Mouse (Mus musculus) thymus, postnatal 0 days (tissue): ENCODE measurements around the gene Erh. TPM values are rescaled to one million over a fixed set of nuclear protein-coding genes. Genes with fewer than 3 reads are reported as not detected.

Experiments used
- DNase-seq: peaks from one replicate; pipeline ENCODE4 v3.0.0-alpha.2; 2015; ENCODE audit warnings: low spot score
- polyA plus RNA-seq: library from polyadenylated mRNA; unstranded; fragments of >200 nt; fragmentation: Nextera tagmentation; extraction: Ambion mirVana; gene quantifications from 2 replicates; pipeline ENCODE4 v1.2.1, GENCODE M21; 2015

Erh gene
- polyA plus RNA-seq = 245 and 278 TPM in 2 replicates

DNA sequence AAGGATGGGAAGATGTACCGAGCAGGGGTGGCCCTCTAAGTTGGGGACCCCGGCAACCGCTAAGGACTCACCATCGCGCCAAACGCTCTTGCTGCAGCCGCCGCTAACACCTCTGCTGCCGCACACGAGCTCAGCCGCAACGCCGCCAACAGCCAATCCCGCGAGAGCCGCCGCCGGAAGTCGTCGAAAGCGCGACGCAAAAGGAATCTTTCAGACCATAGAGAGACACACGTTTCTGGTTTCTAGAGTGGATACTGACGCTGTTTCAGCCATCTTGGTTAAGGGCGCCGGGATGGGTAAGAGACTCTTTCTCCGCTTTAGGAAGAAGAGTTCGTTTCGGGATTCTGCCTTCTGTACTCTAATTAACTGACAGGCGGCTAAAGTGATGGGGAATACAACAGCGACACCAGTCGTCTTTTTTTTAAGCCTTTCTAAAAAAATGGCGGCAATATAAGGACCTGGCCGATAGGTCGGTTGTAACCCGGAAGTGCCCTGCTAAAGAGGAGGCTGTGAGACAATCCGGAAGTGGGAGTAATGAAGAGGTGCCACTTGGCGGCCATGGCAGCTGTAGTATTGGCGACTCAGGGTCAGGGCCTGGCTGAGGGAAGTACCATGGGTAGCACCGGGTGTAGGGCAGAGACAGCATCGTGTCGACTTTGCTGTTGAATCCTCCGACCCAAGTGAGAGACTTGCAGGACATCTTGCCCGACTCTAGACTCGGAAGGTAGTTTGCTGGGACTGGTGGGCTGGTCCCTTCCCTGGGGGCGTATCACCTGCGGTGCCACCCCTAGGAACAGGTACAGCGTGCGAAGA, at the start of gene Erh, which contains the start of gene Slc39a9:
Gene Erh (minus strand): TSS at position 649 of the 813 bp plus-strand sequence.
Gene Slc39a9 (plus strand): TSS at position 191 of the 813 bp plus-strand sequence.
- DNase-seq = peak; percentile 96

DNA sequence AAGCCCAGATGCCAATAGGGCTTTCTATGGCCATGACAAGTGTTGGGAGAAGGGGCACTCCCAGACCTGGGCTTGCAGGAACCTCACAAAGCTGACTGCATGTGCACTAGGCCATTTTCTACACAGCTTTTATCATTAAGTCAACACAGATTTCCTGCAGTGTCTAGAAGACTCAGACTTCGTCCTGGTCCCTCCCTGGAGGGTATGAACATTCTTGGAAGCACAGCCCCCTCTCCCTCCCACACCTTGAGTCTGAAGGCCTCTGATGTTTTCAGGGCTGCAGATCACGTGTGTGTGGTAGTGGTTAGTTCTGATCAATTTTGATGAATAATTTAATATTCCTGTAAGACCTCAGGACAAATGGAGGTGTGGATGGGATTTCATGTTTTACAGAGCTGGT, 49.6 kb upstream of the Erh start:
- DNase-seq = no peak

DNA sequence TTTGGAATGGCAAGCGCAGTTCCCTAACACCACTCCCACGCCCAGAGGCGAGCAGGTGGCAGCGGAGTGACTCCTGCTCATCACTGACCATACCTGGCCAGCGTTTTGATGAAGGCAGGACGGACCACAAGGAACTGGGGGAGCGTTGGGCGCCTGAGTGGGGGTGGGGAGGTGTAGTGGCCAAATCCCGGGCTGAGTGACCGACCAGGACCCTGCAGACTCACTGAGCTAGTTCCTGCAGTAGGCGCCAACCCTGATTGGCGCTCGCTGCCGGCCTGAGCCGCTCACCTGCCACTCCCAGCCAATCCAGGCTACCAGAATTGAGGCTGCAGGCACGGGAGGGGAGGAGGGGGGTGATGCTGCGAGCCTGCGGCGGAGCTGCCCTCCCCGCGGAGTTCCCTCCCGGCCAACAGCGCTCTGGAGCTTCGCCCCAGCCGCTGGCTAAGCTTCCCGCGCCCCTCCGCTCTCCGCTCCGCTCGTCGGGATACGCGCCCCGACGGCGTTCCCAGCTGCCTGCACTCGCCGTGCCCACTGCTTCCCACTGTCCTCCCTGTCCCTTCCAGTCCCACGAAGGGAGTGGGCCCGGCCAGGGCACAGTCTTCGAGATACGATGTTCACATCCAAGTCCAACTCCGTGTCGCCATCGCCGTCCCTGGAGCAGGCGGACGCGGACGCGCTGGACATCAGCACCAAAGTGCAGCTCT, 48.3 kb upstream of the Erh start, which contains the start of gene Plekhd1:
Gene Plekhd1 (plus strand): TSS at position 323 of the 704 bp plus-strand sequence.
- no peak for DNase-seq

DNA sequence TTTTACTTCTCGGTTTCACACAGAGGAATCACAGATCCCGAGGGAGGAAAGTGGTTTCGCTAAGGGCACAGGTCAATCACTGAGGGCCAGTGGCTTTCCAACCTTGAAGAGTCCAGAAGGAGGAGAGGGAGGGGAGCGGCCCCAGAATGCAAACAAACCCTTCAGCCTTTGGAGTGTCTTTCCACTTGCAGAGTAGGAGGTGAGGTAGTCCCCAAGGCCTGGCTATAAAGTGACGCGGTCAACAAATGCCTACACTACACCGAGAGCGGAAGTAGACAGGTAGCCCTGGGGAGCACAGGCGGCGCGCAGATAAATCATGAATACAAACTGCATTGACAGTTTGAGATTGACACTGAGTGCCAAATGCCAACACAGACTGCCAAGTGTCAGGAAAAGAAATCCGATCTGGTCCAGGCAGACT, 47.5 kb upstream of the Erh start:
- no peak for DNase-seq

DNA sequence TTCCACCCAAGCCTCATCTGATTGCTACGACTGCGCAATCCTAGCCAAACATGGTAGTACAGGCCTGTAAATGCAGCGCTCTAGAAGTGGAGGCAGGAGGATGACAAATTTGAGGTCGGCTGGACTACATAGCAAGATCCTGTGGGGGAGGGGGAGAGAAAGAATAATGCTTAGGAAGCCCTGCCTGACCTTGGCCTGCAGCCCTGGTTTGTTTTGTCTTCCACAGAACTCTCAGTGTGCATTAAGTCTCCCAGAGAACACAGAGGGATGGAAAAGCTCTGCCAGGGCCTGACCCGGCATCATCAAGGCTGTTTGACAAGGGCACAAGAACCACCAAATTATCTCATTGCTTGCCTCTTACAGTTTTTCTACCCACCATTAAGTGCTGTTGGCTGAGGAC, 45.6 kb upstream of the Erh start:
- DNase-seq = no peak

DNA sequence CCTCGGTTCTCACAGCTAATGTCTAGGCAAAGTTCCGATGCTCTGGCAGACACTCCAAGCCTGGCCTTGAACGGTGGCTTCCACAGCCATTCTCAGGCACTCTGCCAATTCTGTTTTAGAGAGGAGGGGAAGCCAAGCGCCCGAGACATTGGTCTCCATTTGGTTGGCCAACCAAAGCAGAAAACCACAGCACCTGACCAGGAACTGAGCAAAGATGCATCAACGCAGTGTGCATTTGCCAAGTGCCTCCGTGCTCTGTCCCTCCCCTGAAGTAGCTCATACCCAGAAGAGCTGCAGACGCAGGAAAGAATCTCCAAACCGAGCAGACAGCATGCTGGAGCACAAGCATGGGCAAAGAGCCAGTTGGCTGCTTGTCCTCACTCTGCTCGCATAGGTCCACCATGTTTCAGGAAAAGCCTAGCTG, 43.7 kb upstream of the Erh start:
- DNase-seq = no peak

DNA sequence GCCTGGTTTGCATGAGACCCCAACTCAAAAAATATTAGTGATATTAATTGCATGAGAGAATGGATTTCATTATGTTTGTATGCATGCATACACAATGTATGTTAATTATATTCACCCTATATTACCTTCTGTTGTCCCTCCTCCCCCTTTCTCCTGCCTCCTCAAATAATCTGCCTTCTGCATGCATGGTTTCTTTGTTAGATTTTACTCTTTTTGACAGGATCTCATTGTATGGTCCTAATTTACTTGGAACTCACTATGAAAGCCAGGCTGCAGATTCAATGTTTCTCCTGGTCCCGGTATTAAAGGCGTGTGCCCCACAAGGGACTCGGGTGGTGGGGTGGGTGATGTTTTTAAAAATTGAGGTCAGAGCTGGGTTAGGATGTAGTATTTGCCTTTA, 40.2 kb upstream of the Erh start:
- no peak for DNase-seq

DNA sequence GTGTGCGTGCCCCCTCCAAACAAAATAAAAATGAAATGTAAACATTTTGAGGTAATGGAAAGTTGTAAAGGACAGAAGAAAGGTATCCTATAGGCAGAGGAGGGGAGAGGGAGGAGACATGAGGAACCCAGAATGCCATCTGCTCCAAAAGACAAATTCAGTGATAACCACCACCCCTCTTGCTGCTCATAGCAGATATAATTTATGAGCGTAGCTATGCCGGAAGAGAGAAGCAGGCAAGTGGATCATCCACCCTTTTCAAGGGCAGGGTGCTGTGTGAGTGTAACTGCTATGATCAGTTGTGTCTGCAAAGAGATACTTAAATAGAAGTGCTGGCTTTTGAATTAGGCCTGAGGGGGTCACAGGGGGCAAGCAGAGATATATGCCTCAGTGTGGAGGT, 39.4 kb upstream of the Erh start:
- no peak for DNase-seq

DNA sequence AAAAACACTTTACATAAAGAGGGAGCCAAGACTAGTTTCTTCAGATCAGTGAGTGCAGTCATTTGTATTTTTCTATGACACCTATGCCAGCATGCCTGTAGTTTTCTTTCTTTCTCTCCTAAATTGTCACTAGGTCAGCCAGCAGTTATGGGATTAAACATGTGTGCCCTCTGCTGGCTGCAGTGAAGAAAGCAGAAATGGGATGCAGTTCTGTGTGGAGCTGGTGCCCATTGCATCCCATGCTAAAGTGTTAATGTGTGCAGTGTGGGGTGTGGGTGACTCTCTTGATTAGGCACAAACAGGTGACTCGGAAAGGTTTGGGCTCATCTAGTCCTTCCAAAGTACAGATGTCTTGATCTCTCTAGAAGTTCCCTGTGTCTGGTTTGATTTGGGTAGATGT, 37.2 kb upstream of the Erh start:
- no peak for DNase-seq

DNA sequence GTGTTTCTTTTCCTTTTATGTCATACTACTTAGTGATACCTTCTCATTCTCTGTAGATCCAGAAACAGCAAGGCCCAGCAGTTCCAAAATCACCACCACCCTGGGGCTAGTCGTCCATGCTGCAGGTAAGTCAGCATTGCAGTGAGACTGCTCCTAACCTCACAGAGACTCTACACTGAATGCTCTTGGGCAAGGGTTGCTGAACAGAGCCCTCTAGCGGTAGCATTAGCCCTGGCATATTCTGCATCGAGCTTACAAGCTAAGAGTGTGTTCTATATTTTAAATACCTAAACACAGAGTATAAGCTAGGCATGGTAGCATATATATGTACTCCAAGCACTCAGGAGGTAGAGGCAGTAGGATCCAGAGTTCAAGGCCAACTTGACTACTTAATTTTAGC, 29.0 kb upstream of the Erh start:
- peak; percentile 60 for DNase-seq

DNA sequence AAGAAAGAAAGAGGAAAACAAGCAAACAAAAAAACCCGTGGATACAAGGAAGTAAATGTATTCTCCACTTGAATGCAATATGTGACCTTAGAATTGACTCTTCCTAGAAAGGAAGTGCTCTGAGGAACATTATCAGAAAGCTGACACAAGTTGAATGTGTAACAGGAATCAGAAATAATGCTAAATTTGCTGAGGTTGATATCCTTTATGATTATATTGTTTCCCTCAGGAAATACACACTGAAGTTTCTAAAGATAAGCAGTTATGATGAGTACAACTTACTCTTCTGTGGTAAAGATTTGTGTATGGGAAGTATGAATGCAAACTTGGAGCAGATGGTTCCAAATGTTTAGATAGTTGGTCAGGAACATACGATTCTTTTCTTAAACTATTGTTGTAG, 24.2 kb upstream of the Erh start:
- no peak for DNase-seq

DNA sequence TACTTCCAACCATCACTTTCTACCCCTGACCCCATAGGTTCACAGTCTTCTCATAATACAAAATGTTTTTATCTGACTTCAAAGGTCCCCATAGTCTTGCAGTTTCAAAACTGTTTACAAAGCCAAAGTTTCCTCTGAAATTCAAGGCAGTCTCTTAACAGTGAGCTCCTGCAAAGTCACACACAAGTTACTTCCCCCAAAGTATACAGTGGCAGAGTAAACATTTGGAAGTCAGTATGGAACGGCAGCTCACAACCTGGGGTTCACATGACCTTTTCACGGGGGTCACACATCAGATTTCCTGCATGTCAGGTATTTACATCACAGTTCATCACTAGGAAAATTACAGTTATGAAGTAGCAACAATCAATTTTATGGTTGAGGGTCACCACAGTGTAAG, 19.8 kb upstream of the Erh start:
- no peak for DNase-seq

DNA sequence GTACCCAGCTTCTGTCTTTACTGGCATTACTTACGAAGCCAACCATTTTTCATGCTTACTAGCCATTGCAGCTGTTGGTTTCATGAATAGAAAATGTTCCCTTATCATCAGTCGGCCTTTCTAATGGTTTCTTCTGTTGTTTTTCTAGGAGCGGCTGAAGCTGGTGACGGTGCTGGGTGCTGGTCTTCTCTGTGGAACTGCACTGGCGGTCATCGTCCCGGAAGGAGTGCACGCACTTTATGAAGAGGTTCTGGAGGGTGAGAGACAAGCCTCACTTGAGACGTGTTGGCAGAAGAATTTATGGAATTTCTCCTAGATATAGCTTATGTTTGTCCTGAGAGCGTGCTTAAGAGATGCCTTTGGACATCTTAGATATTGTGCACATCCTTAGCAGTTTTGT, 18.2 kb upstream of the Erh start:
- no peak for DNase-seq

DNA sequence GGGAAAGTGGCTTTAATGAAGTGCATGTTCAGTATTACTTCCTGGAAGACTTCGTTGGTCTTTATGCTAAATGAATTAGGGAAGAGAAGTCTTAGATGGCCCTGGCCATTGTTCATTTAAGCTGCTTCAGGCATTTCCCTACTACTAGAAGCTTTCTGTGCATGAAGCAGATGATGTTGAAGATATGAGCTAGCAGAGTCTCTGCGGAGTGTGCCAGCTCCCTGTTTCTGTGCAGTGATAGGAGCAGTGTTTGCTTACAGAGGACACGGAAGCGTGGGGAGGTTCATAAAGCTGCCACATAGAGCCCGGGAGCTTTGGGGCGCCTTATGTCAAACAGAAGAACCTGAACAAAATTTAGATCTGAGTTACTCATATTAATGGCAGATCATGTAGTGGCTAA, 14.5 kb upstream of the Erh start:
- DNase-seq = no peak

DNA sequence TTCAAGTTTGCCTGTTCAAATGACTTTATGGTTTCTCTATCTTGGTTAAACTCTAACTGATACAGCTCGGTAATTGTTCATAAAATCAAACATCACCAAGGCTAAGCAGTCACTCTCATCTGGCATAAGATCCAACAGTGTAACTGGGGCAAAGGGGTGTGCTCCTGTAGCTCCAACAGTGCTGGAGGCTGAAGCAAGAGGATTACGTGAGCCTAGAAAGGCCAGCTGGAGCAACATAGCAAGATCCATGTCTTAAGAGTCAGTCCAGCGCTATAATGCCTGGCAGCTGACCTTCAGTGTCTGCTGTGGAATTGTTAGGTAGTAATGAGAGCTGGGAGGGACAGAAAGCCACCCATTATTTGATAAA, 10.5 kb upstream of the Erh start:
- no peak for DNase-seq

DNA sequence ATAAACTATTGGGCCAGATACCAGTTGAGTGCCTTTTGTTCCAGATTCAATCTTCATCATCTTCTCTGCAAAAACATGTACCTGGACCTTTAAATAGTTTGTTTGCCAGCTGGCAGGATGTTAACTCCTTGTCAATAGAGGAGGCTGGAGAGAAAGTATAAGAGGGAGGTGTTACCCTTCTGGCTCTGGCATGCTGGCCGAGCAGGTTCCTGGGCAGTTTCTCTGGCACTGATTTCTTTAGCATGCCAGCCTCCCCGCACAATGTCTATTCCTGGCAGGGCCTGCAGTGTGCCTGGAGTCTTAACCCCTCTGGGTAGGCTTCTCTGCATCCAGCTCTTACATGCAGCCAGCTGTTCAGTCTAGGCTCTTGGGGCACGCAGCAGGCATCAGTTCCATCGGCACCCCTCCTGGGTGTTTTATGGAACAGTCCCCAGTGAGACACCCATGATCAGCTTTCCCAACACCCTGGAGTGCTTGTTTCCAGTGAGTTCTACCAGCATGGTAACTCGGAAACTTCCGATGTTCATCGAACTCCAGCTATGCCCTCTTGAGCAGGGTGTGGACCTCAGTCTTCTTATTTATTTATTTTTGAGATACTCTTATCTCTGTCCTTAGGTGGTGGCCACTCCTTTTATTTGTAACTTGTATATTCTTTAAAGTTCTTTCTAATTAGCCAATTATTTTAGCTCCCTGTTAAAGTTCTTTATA, 10.0 kb upstream of the Erh start:
- no peak for DNase-seq

DNA sequence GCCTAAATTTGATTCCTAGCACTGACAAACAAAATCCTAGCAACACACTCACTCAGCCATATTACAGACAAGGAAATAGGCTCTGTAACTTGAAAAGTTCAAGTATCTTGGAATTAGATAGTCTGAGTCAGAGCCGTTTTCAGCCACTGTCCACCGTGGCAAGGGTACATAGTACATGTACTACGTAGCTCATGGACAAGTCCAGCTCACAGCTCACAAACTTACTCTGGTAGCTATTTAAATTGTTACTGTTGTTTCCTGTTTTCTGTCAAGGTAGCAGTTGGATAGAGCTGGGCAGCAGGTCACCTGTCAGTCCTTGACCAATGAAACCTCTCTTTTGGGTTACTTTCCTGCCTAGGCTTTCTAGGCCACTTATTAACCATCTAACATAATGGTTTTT, 2.2 kb upstream of the Erh start:
- DNase-seq = no peak

DNA sequence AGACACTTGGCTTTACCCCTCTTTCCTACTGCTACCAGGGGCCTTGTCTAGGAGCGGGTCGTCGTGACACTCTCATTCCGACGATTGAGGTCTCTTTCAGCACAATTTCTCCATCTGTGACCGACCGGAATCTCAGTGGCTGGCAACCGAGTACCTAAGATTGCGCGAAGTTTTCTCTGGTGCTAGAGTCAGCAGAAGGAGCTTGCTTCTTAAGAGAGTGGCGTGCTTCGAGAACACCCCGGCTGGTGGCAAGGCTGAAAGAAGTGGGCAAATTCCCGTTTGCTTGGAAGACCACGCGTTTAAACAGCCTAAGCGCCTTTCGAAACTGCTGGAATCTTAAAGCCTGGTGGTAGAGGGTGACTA, 346 bp upstream of the Erh start:
- no peak for DNase-seq

DNA sequence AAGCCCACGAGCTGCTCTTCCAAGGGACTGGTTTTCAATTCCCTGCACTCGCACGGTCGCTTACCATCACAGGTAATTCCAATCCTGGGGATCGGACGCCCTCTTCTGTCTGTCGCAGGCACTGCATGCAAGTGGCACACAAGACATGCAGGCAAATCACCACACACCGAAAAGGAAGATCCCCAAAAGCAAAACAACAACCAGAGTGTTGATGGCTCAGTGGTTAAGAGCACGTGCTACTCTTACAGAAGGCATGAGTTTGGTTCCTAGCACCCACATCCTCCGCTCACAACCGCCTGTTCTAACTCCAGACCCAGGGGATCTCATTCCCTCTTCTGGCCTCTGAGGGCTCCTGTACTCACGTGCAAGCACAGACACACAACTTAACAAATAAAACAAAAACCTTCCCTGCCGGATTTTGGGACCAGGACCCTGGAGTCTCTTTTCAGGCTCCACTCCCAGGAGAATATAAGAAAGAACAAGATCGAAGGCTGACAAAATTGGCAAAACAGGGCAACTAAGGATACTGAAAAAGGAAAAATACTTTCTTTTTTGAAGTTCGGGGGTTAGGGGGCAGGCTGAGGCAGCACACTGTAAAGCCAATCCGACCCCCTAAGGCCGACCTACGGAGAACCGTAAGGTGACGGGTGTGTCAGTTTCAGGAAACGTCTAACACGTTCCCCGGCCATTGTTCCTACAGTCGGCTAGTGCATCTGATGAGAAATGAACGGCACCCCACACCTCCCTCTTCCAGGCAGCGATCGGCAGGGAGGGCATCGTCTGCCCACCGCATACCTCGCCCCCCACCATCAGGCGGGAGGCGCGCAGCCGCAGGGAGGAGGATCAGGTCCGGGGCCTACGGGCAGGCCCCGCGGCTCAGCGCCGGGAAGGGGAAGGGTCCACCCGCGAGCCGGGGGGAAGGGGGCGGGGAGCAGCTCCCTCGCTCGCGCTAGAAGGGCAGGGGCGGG, 1.1 kb downstream of the Erh start:
- DNase-seq = peak; percentile 69

DNA sequence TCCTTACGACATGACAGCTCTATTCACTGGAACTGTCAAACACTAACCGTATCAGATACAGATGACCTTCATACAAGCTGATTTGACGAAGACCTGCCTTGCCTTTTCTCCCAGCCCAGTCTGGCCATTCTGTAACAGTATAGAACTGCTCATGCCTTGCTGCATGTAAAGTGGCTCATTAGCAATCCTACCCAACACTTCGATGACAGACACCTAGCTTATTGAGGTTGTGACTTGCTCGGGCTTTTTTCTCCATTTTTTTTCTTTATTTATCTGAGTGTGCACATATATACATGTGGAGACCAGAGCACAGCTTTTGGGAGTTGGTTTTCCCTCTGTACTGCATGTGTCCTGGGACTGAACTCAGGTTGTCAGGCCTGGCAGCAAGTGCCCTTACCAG, 12.4 kb downstream of the Erh start:
- DNase-seq = no peak

DNA sequence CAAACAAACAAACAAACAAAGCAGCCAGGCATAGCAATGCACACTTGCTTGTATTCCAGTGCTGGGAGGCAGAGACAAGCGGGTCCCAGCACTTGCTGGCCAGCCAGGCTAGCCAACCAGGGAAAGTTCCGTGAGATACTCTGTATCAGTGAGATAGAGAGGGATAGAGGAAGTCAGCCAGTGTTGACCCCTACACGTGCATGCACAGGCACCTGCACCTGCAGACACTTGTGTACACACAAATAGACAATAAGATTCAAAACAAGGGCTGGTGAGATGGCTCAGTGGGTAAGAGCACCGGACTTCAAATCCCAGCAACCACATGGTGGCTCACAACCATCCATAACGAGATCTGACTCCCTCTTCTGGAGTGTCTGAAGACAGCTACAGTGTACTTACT, 23.6 kb downstream of the Erh start:
- DNase-seq = no peak
